Mouse (Mus musculus) forebrain, embryonic 14.5 days (tissue): ENCODE measurements at regions not wholly inside any gene's neighbourhood (a gene's known extent, or its start where the extent isn't known, plus 50 kb on each side); places are given as distances from the start of the nearest gene placed in this dataset.

Source experiments
- ATAC-seq: fragments of 200-750 bp; cut with Nextera tagmentation; 2 replicates; pipeline ENCODE4 v1.8.0; 2017; ENCODE audit warnings: mild to moderate bottlenecking, moderate library complexity
- DNase-seq: peaks from one replicate; pipeline ENCODE4 v3.0.0-alpha.2; 2015; ENCODE audit warnings: low spot score
- H3K27ac ChIP-seq: fragments of 300-500 bp; sonication (generic); 2 replicates; pipeline ENCODE4 v1.5.1; 2014; ENCODE audit warnings: low read depth, mild to moderate bottlenecking, control low read depth, low read length, moderate library complexity
- H3K27me3 ChIP-seq: fragments of 300-500 bp; sonication (generic); replicated peaks from 2 replicates; pipeline ENCODE4 v1.6.1; 2014; ENCODE audit warnings: low read length, control low read depth, mixed read lengths; ENCODE audit not compliant: control insufficient read depth, insufficient read depth
- H3K36me3 ChIP-seq: fragments of 300-500 bp; sonication (generic); 2 replicates; pipeline ENCODE4 v1.6.1; 2014; ENCODE audit warnings: low read length, control low read depth; ENCODE audit not compliant: control insufficient read depth, insufficient read depth
- H3K4me1 ChIP-seq: fragments of 300-500 bp; sonication (generic); 2 replicates; pipeline ENCODE4 v1.6.1; 2014; ENCODE audit warnings: antibody characterized with exemption, low read length, control low read depth; ENCODE audit not compliant: control insufficient read depth, insufficient read depth
- H3K4me2 ChIP-seq: fragments of 300-500 bp; sonication (generic); 2 replicates; pipeline ENCODE4 v1.6.1; 2014; ENCODE audit warnings: mild to moderate bottlenecking, control low read depth, low read length
- H3K4me3 ChIP-seq: fragments of 300-500 bp; sonication (generic); 2 replicates; pipeline ENCODE4 v1.5.1; 2014; ENCODE audit warnings: low read depth, low read length, control low read depth
- H3K9ac ChIP-seq: fragments of 300-500 bp; sonication (generic); 2 replicates; pipeline ENCODE4 v1.6.1; 2014; ENCODE audit warnings: mild to moderate bottlenecking, low read length, control low read depth, moderate library complexity
- H3K9me3 ChIP-seq: fragments of 300-500 bp; sonication (generic); replicated peaks from 2 replicates; pipeline ENCODE4 v1.6.1; 2016; ENCODE audit warnings: low read length, control low read depth, mixed read lengths; ENCODE audit not compliant: control insufficient read depth
- WGBS: fragments of 180-500 bp; shearing (Covaris S2); extraction: QIAGEN DNeasy Blood & Tissue Kit; methylation state at CpG from one replicate; pipeline ENCODE4 v1.1.7; 2014; 5-methylcytosine and 5-hydroxymethylcytosine counted together

DNA sequence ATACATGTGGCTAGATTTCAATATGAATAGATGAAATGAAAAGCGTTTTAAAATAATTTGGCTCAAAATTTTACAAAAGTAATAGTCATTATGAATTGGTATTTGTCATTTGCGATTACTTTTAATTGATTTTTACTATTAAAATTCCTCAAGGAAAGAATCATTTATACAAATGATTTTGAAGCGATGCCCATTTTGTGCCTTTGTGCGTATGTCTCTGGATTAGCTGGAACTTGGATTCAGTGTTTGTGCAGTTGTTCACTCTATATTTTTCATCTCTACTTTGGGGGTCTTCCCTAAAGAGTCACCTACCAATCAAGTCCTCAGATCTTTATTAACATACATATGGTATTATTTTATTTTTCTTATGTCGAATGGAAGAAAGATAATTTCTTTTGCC lies 274.3 kb downstream of the Ptprc start:
- Histone ChIP-seq H3K4me1 (peaks cover 30% of the 10 kb centered on the region), H3K4me3 (peak overlapping the region; percentile 65), H3K27me3 (no peaks in the 10 kb centered on the region), H3K36me3 (no peaks in the 10 kb centered on the region), H3K9ac (peak overlapping the region; percentile 94), H3K4me2 (peak overlapping the region; percentile 66), H3K27ac (peak overlapping the region; percentile 97), H3K9me3 (no peaks in the 10 kb centered on the region)
- no peak for ATAC-seq
- 12% methylated on average over 5 of the region's 5 CpGs for WGBS
- peak; percentile 61 for DNase-seq

DNA sequence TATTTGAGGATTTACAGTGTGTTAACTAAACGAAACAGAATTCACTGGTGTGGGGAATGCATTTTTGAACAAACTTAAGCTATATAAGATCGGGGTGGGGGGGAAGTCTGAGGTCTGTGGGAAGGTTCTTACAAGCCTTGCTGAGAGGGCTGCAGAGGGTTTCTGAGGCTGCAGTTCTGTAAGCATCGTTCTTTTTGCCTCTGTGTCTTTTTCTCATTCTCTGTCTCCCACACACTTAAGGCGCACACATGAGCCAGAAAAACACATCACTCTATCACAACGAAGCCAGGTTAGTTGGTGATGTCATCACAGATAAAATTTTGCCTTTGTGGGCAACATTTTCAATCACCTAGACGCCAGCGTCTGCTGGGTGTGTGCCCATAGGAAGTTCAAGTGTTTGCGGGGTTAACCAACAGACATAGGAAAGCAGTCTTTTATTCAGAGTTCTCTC lies 274.9 kb downstream of the Ptprc start:
- peak; percentile 75 for DNase-seq
- ATAC-seq = peak; percentile 44
- H3K27ac ChIP-seq = peak overlapping the region; percentile 97
- H3K9ac ChIP-seq = peak overlapping the region; percentile 94
- peak overlapping the region; percentile 66 for H3K4me2 ChIP-seq
- H3K4me1 ChIP-seq = peaks cover 27% of the 10 kb centered on the region
- H3K27me3 ChIP-seq = no peaks in the 10 kb centered on the region
- 1% methylated on average over 8 of the region's 8 CpGs for WGBS
- peak overlapping the region; percentile 65 for H3K4me3 ChIP-seq
- no peaks in the 10 kb centered on the region for H3K36me3 ChIP-seq
- no peaks in the 10 kb centered on the region for H3K9me3 ChIP-seq

DNA sequence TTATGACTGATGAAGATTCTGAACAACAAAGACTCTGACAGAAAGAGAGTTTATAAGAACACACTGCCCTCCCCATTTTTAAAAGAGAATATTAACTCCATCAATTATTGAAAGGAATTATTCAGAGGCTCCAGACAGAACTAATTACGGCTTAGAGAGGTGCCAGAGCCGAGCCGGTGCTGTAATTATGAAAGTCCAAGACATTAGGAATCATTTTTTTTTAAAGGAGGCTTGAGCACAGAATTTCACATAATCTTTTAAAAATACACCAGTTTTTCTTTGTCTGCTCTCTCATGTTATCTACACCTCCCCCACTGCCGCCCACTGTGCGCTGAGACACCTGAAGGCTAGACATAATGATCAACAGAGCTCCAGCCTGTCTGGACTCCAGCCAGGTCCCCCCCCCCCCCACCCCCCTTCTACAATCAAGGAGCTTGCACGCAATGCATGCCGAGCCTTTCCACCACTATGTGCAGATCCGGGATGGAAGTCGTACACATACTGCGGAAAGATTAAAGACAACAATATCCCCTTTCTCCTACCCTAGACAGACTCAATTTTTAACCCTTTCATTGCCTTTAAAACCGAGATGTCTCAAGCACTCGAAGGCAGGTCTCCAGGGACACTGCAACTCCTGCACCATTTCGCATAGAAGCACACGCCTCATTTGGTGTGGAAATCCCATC lies 275.4 kb downstream of the Ptprc start:
- Histone ChIP-seq H3K9ac (peak overlapping the region; percentile 94), H3K9me3 (no peaks in the 10 kb centered on the region), H3K4me3 (peak overlapping the region; percentile 65), H3K4me2 (peak overlapping the region; percentile 66), H3K36me3 (no peaks in the 10 kb centered on the region), H3K4me1 (peaks cover 23% of the 10 kb centered on the region), H3K27me3 (no peaks in the 10 kb centered on the region), H3K27ac (peak overlapping the region; percentile 97)
- ATAC-seq = peak; percentile 87
- DNase-seq = peak; percentile 96
- whole genome bisulfite sequencing = 0% methylated on average over 14 of the region's 14 CpGs

DNA sequence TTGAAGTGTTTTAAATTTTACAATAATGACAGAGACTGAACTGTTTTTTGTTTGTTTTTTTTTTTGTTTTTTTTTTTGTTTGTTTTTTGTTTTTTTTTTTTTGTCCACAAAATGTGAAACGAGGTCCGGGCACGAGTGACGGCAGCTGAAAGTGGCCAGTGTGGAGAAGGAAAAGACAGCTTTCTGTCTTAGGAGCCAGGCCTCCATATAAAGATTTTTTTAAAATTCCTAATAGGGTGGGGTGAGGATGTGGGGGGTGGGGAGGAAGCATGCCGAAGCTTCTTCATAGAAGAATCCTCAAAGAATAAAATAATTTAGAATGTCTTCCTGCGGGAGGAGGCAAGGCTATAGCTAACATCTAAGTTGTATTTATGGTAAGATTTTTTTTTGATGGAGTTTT lies 276.2 kb downstream of the Ptprc start:
- H3K27me3 ChIP-seq = no peaks in the 10 kb centered on the region
- H3K4me2 ChIP-seq = peak overlapping the region; percentile 66
- ATAC-seq (no peak), DNase-seq (peak; percentile 66)
- peaks cover 15% of the 10 kb centered on the region for H3K4me1 ChIP-seq
- no peaks in the 10 kb centered on the region for H3K9me3 ChIP-seq
- peak overlapping the region; percentile 97 for H3K27ac ChIP-seq
- WGBS = under 1% methylated on average over 6 of the region's 6 CpGs
- peak overlapping the region; percentile 65 for H3K4me3 ChIP-seq
- peak overlapping the region; percentile 94 for H3K9ac ChIP-seq
- no peaks in the 10 kb centered on the region for H3K36me3 ChIP-seq

DNA sequence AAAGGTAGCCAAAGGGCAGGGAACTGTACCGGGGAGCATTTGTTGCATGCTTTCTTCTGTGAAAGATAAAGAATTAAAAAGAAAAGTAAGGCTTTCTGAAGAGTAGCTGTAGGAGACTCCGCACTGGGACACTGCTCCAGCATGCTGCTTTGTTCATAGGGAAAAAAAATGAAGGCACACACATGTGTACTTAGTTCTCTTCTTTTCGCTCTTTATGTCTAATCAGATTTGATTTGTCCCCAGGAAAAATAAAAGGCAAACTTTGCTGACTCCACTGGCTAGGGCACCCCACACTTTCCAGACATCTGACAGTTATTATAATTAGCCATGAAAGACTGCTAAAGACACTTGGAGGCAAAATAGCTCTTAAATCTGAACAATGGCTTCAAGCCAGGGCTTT lies 276.6 kb downstream of the Ptprc start:
- Histone ChIP-seq H3K27ac (peak overlapping the region; percentile 97), H3K36me3 (no peaks in the 10 kb centered on the region), H3K9ac (peak overlapping the region; percentile 94), H3K4me3 (peak overlapping the region; percentile 65), H3K4me2 (peak overlapping the region; percentile 66), H3K9me3 (no peaks in the 10 kb centered on the region), H3K27me3 (no peaks in the 10 kb centered on the region), H3K4me1 (peaks cover 15% of the 10 kb centered on the region)
- ATAC-seq (peak; percentile 22), DNase-seq (peak; percentile 70)
- WGBS = 0% methylated on average over 3 of the region's 3 CpGs

DNA sequence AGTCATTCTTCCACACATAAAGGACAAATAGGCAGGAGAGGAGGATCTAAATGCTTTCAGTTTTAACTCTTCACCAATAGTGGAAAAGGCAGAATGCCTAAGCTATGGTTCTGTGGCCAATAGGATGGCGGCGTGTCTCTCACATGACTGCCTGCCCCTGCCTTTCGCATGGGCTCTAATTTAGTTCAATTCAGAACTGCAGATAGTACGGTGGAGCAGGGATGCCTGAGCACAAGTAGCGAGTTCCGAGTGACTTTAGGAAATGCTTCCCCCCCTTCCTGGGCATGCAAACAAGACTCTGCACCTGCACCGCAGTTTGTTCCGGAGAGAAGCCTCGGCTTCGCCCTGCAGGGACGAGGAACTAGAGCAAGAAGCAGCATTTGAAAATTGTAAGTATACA lies 277.1 kb downstream of the Ptprc start:
- peak overlapping the region; percentile 65 for H3K4me3 ChIP-seq
- no peaks in the 10 kb centered on the region for H3K36me3 ChIP-seq
- H3K9me3 ChIP-seq = no peaks in the 10 kb centered on the region
- WGBS = under 1% methylated on average over 11 of the region's 11 CpGs
- H3K4me2 ChIP-seq = peak overlapping the region; percentile 66
- peak; percentile 94 for ATAC-seq
- H3K9ac ChIP-seq = peak overlapping the region; percentile 94
- no peaks in the 10 kb centered on the region for H3K27me3 ChIP-seq
- H3K4me1 ChIP-seq = peaks cover 15% of the 10 kb centered on the region
- H3K27ac ChIP-seq = peak overlapping the region; percentile 97
- peak; percentile 98 for DNase-seq

DNA sequence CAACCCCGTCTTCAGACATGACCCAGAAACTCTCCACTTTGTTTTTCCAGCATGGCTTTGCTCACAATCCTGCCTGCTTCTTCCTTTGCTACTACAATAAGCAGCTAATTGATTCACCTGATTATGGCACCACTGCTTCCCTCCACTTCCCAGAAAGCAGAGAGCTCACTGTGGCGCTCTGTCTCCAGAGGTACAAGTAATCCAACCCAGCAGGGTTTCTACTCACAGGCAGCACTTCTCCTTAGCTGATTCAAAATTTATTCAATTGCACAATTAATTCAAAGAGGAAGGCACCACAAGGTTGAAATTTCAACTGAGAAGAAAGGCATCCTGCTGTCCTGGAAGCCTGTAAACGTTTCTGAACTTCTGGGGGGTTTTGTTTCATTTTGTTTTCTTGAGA lies 293.9 kb downstream of the Ptprc start:
- DNase-seq = no peak
- no peak for ATAC-seq
- Histone ChIP-seq H3K4me3 (no peak overlapping the region), H3K27ac (no peak overlapping the region), H3K4me2 (no peak overlapping the region), H3K4me1 (no peaks in the 10 kb centered on the region), H3K36me3 (no peaks in the 10 kb centered on the region), H3K27me3 (no peaks in the 10 kb centered on the region), H3K9me3 (no peaks in the 10 kb centered on the region), H3K9ac (no peak overlapping the region)
- 7% methylated on average over 3 of the region's 3 CpGs for WGBS

DNA sequence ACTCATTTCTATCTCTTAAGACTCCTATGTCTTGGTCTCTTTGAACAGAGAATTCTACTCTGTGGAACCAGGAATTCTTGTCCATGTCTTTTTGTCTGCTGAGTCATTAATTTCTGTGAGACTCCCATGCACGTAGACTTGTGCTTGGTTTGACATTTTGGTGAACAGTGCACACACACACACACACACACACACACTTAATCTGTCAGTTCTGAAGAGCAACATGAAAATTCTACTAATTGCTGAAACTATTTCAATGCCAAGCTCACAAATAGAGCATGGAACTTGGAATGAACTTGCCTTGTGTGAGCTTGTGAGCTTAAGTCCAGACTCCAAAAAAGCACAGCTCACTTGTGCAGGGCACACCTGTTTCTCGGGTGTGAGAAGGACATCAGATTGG lies 301.1 kb downstream of the Ptprc start:
- no peaks in the 10 kb centered on the region for H3K4me1 ChIP-seq
- ATAC-seq = no peak
- no peaks in the 10 kb centered on the region for H3K36me3 ChIP-seq
- H3K27ac ChIP-seq = no peak overlapping the region
- H3K4me2 ChIP-seq = no peak overlapping the region
- H3K4me3 ChIP-seq = no peak overlapping the region
- H3K9ac ChIP-seq = no peak overlapping the region
- no peaks in the 10 kb centered on the region for H3K9me3 ChIP-seq
- DNase-seq = no peak
- H3K27me3 ChIP-seq = no peaks in the 10 kb centered on the region
- 65% methylated on average over 2 of the region's 2 CpGs for WGBS

DNA sequence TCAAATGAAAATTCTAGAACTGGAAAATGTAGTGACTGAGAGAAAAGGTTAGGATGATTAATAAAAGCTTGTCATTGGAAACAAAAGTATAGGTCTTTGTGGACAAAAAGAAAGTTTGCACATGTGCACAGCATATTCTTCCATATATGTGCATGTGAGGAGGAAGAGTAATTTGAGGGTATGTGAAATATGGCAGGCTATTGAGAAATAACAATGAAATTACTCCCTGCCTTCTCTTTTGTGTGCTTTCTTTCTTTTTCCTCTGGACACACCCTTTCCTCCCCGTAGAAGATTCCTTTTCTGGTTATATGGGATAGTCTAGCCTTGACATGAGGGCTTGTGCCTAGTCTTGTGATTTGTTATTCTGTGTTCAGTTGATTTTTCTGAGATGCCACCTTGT lies 301.9 kb downstream of the Ptprc start:
- WGBS = 43% methylated on average over 1 of the region's 1 CpGs
- no peaks in the 10 kb centered on the region for H3K36me3 ChIP-seq

More for the DNA sequence above, 301.9 kb downstream of the Ptprc start:
- Histone ChIP-seq H3K27ac (no peak overlapping the region), H3K9ac (no peak overlapping the region), H3K4me1 (no peaks in the 10 kb centered on the region), H3K4me2 (no peak overlapping the region), H3K27me3 (no peaks in the 10 kb centered on the region), H3K9me3 (no peaks in the 10 kb centered on the region), H3K4me3 (no peak overlapping the region)
- ATAC-seq = no peak
- no peak for DNase-seq
